Mouse (Mus musculus) testis, postnatal 14 days (tissue): ENCODE results near the gene Ptgs2.

Source experiments
- DNase-seq: peaks from one replicate; pipeline ENCODE4 v3.0.0; 2021; ENCODE audit warnings: low spot score

Gene Ptgs2

DNA sequence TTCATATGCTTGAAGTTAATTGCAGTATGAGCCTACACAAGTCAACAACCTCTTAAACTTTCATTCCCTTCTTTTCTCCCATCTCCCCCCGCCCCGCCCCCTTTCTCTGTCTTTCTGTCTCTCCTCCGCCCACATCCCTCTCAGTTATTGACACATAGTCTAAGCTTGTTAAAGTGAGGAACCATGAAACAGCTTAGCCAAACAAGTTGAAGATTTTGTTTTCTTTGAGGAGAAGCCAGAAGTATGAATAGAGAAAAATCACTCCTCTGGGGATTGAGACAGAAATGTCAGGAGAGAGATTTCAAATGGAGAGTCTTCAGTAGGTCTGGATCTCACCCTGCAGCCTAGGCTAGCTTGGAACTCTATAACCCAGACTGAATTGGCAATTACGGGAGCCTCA, 47.4 kb downstream of the Ptgs2 start:
- DNase-seq, result no peak

- DNase-seq, result no peak
These were observed 51.6 kb downstream of the Ptgs2 start for GRCm38 (mm10) chr1:150151411-150151810.
